Mouse (Mus musculus) urinary bladder, adult 18-20 months (tissue): ENCODE results near the gene Srgap3.
A peak's percentile ranks its signal among the peaks of the same experiment; 100 is the strongest.
"Not testable (repeated sequence)": the region's sequence is repeated elsewhere in the genome, so short reads cannot be mapped to it uniquely, and the experiment has no call there.

ENCODE experiments used
- DNase-seq, 2 experiments: peaks; one replicate each; pipeline ENCODE4 v3.0.0; 2022; ENCODE audit warnings: low spot score in 2 of 2, mixed read lengths in 2 of 2

Srgap3 gene

DNA sequence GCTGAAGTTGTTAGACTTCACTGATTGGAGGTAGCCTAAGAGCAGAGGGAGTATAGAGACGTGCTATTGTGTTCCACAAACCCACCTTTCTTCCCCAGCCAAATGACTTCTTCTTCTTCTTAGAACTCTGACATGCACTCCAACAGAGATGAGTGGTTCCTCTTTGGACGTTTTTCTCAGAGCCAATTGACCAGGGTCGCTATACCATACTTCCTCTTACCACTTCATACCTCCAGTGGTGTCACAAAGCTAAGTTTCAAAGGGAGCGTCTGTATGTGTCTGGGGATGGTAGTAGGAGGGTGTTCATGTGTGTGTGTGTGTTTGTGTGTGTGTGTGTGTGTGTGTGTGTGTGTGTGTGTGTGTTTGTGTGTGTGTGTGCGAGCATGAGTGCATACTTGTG is 195.1 kb downstream of the Srgap3 start:
- no peak for DNase-seq

DNA sequence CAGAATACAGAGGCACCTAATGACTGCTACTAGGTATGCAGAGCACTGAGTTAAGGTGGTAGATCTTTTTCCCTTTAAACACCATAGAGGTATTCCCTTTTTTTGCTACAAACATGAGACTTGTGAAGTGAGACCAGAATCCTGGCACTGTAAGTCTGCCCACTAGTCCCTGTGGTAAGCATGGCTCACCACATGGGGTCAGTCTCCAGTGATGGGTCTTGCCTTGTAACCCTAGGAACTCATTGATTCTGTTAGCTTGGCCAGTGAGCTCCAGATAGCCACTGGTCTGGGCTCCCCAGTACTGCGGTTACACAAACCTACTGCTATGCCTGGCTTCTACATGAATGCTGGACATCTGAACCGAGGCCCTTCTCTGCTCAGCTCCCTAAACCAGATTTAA is 204.8 kb downstream of the Srgap3 start:
- DNase-seq, result no peak

DNA sequence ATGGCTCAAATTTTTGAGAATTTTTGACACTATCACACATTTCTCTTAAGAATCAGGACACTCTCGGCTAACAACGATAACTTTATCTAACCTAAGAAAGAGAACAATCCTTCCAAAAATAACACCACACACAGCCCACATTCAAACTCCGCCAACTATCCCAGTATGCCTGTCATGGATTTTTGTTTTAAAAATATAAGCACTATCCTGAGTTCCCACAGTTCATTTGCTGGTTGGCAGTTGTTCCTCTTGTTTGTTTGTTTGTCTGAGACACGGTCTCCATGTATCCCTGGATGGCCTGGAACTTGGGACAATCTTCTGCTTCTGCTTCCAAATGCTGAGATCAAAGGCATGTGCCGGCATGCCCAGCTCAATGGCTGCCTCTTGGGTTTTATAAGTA is 205.3 kb downstream of the Srgap3 start:
- no peak for DNase-seq

DNA sequence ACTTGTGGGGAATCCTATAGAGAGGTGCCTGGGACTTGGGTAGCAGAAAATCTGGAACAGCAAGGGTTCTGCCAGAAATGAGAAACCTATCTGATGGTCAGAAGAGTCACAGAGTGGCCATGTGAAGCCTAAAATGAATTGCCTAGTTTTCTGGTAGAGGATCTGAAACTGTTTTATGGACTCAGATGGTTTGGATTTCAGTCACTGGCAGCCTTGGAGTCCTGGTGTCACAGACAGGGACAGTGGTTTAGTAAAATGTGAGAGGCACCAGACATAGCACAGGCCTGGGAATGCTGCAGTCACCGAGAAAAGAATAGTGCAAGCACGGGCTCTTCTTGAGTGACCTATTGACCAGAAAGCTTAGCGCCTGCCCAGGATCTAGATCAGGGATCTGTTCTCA is 207.4 kb downstream of the Srgap3 start:
- DNase-seq, result no peak

DNA sequence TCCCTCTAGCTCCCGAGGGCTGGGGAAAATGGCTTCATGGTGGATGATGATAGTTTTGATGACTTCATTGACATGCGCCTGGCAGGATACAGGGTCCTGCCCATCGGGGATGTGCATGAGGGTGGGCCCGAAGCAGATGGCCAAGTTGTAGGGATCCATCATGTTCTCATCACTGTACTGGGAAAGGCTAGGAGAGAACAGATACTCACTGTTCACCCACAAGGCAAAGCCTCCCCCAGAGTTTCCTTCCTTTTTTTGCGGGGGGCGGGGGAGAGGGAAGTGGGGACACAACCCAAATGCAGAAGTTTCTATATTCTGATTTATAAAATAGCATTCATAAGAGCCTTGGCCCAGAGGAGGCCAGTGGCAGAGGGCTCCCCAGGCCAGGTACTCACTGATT is 208.1 kb downstream of the Srgap3 start:
- DNase-seq, result no peak

DNA sequence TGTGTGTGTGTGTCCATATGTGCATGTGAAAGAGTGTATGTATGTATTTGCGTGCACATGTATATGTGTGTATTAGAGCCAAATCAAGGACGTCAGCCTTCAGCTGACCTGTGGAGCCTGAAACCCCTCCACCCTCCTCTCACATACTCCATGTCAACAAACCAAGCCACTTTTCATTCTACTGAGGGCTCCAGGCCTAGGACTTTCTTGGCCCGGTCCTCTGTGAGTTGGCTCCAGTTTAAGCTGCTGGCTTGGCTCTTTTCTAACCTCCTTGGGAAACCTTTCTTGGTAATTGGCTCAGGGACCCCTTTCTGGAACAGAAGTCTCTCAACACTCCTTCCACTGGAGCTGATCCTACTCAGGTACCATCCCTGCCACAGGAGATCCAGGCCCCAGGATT is 210.6 kb downstream of the Srgap3 start:
- DNase-seq, result no peak

DNA sequence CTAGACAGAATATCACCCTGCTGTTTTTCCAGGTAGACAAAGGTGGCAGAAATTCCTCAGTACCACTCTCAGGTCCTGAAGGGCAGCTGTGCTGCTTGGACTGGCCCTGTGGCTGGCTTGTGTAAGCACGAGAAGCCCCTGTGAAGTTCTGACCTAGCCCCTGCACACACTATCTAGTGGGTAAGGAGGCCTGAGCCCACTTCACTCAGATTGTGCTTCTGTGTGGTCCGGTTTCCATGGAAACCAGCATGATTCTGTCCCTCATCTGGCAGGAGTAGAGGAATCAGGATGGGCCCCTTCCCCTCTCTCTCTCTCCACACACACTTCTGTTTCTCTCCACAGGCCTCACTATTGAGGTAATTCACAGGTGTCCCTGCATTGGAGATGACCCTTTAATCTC is 212.0 kb downstream of the Srgap3 start:
- DNase-seq, result no peak

DNA sequence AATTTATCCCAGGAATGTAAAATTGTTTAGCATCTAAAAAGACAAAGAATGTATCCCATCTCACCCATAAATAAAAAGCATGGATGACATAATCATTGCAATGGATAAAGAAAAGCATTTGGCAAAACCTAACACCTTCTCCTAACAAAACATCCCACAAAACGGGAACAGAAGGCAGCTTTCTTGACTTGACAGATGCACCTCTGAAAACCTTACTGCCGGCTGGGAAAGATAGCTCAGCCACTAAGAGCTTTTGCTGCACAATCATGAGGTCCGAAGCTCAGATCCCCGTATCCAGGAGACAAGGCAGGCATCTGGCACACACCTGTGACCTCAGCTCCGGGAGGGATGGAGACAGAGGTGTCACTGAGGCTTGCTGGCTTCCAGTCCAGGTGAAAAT is 213.1 kb downstream of the Srgap3 start:
- DNase-seq, result no peak

DNA sequence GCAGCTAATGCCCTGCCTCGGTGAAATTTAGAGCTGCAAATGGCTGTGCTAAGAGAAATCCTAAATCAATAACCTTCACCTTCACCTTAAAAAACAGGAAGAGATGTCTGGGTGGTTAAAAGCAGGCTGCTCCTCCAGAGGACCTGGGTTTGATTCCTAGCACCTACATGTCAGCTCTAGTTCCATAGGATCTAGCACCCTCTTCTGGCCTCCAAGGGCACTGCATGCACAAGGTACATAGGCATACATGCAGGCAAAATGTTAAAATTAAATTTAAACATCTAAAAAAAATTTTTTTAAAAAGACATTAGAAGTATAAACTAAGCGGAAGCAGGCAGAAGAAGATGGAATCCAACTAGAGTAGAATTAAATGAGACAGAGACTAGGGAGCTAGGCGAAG is 214.6 kb downstream of the Srgap3 start:
- DNase-seq, result no peak

DNA sequence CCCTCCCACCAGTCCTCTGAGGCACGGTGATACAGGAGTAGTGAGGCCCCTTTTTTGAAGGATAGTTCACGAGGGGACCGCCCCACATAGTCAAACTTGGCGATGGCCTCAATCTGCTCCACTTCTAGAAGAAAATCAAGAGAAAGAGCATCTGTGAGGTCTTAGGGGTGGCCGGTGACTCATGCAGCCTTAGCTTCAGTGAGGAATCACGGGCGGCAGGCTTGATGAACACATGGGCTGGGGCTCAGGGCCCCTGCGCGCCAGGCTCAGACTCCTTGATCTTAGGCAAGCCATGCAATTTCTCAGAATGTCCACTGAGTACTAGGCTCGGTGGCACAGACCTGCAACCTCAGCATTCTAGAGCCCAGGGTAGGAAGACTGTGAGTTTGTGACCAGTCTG is 215.7 kb downstream of the Srgap3 start:
- DNase-seq, result no peak

DNA sequence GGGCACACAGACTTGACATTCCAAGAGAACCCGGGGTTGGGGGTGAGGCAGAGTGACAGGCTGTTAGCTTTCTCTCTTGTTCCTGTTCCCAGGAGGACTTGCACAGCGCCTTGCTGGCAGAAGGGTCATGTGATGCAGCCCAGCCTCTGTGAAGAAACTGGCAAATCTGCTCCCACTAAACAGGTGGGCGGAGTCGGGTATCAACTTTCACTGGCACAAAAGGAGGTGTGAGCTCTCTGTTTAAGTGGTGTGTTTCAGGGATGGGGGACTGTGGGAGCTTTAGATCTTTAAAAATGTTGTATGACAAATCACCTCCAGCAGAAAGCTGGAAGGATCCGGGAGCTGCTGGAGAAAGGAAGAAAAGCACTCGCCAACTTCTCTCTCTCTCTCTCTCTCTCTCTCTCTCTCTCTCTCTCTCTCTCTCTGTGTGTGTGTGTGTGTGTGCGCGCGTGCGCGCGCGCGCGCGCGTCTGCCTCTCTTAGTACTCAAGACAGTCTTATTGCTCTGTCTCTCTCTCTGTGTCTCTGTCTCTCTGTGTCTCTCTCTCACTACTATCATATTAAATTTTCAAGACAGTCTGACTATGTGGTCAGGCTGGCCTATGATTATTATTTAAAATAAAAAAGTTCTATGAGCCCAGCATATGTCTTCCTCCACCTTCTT is 218.2 kb downstream of the Srgap3 start:
- peak; percentile 23 to 51 for DNase-seq

DNA sequence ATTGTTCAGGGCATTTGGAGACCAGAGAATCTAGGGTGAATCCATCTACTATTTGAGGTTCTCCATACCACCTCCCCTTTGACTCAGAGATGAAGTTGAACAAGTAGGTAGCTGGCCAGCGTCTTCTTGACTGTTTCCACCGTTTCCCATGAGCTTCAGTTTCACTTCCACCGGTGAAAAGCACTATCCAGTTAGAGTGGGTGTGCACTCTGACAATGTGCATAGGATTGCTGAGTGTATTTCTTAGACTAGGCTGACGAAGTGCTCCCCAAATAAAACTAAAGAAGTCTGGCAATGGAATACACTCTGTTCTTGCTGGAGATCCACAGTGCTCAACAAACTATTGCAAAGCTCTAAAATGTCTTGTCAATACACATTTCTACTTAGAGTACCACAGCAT is 221.6 kb downstream of the Srgap3 start:
- no peak for DNase-seq

DNA sequence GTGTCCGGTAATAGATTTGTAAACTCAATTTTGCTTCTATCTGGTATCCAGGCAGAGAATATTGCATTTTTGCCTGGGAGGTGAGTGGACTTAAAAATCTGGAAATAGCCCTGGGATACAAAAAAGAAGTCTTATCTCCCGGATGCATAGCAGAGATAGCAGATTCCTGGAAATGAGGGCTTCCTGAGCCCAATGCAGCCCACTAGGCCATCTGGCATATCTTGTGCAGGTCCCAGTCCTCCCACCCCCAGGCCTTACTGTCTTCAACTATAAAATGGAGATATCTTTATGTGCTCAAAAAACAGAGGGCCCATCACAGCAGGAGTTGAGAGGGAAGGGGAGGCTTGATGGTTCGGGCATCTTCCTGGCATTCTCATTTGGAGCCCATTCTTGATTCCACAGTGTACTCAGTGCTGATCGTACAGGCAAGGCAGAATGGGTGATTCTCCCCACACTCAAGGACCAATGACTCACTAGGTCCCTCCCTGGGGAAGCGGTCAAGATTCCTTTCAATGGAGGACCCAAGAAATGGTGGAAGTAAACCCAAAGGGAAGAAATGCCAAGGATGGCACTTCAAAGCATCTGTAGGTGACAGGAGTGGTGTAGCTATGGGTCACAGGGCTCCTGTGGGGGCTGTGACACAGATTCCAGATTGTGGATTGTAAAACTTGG is 226.5 kb downstream of the Srgap3 start:
- no peak for DNase-seq

DNA sequence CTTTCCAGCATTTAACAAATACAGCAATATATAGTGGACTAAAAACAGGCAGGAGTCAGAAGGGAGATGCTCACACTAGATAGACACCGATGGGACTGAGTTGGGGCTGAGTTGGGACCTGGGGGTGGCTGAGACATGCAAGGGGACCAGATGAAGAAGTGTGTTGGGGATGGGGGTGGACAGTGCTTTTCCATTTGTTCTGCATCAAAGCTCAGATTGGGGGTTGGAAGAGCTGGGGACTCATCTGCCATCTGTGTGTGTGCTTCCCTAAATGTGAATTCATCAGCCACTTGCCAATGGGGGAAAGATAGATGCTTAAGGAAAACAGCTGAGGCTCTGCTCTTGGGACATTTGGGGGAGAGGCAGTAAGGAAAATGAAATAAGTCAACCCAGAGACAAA is 227.1 kb downstream of the Srgap3 start:
- no peak for DNase-seq

DNA sequence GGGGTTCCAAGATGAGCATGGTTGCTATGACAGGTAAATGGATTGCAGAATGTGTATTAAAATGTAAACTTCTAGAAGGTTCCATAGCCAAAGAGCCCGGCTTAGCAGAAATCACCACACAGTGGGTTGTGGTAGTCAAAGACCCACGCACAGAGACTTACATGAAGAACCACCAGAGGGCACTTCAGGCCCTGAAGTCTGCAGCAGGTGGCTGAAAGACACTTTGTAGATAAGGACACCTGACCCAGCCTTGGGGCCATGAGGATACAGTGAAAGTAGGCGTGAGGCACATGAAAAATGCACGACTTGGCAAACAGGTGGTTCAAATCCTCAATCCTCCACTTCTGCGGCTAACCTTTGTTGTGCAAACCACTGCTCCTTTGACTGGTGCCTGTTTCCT is 229.9 kb downstream of the Srgap3 start:
- no peak for DNase-seq

DNA sequence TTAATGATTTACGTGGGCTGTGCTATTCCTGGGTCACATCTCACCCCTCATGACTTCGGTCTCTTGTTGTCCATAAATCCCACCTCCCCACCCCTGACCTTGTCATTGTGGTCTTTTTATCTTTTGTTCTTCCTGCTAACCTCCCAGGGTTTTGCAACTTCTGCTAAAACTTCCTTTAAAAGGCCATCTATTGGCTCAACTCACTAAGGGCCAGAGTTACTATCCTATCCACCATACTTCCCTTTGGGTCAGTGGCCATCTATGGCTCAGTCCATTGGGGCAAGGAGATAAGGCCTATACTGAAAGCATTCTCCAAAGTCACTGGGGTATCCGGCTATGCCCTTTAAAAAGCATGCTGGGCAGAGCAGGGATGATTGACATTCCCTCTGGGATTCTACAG is 233.1 kb downstream of the Srgap3 start:
- no peak for DNase-seq

DNA sequence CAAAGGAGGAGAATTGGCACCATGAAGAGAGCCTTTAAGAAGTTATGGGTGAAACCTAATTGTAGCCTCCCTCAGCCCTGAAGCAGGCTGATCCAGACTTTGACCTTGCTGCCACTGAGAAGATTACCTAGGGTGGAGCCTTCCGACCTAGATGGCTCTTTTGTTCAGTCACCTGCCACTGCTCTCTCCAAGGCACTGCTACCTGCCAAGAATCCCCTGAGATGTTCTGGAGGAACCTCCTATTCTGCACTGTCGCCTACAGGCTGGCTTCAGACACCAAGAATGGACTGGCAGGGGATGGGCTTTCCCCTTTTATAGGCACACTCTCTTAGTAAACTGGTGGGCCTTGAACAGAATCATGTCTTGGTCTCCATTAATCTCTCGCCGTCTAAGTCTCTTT is 244.8 kb downstream of the Srgap3 start:
- DNase-seq, result not testable (repeated sequence)

DNA sequence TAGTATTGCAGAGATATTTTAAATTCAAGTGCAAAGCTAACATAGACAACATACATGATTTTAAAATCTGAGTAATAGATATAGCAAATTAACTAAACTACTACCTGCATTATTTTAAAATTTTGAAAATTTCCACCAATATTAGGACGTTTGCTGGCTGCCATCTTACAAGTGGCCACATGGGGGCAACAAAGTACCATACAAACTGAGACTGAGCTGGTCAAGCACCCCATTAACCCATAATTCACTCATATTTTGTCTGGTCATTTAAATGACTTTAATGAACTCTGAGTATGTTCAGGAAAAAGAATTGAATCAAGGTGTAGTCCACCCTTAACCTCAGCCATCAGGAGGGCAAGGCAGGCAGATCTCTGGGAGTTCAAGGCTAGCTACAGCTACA is 246.7 kb downstream of the Srgap3 start:
- DNase-seq, result peak in 1 of 2 experiments; percentile 34

DNA sequence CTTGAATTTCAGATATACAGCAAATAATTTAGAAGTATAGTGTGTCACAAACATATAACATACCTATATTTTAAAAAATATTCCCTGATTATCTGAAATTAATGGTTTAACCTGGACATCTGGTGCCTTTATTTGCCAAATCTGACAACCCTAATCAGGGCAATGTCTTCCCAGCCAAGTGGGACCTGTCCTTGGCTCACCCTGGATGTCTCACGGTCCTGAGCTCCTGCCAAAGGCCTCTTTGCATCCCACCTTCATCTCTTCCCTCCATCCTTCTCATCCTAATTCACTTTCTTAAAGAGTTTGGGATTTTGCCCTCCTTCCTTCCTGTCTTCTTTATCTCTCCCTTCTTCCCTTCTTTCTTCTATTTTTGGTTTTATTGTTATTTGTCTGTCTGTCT is 248.0 kb downstream of the Srgap3 start:
- DNase-seq, result no peak

DNA sequence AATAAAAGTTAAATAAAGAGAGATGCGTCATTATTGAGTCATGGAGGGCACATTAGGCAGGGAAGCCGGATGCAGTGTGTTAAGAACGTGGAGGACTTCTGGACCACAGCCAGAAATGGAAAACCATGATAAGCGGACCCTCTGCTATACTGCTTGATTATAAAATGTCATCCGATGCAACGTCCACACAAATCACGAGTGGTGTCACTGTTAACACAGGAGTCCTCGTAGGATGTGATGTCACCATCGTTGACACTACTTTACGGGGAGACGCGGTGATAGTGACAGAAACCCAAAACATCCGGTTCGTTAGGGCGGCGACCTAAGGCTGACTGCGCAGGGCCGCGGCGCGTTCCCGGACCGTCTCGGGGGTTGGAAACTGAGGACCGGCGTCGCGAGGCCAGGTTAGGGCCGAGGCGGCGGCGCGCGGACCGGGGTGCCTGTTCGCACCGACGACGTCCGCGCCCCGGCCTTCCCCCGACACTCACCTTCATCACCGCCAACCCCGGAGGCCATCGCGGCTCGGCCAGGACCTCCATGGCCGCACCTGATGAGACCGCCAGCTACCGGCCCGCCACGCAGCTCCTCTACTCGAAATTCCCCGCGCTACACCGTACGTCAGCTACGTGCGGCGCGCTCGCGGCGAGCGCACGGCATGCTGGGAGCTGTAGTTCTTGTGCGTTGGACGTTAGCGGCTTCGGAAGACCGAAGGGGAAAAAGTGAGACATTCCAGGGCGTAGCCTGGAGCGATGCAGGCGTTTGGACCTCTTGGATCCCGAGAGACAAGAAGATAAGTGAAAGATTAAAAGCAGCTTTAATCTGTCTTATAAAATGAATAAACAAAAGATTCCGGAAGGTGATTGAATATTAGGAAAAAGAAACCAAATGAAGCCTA is 250.8 kb downstream of the Srgap3 start, which contains the start of gene Rad18:
Gene Rad18 (minus strand): TSS at position 631 of the 895 bp plus-strand sequence.
- peak; percentile 70 to 75 for DNase-seq

DNA sequence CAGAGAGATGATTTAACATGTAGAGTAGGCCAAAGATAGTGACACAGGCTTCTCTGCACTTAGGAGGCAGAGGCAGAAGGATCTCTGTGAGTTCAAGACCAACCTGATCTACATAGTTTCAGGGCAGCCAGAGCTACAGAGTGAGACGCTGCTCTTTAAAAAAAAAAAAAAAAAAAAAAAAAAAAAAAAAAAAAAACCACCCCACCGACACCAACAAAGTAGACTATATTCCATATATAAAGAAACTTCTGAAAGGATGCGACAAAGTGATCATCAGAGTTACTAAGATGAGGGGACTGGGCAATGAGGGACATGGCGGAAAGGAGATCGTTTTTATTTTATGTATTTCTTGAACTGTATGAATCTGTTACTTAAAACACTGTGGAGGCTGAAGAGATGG is 252.6 kb downstream of the Srgap3 start:
- DNase-seq, result no peak

DNA sequence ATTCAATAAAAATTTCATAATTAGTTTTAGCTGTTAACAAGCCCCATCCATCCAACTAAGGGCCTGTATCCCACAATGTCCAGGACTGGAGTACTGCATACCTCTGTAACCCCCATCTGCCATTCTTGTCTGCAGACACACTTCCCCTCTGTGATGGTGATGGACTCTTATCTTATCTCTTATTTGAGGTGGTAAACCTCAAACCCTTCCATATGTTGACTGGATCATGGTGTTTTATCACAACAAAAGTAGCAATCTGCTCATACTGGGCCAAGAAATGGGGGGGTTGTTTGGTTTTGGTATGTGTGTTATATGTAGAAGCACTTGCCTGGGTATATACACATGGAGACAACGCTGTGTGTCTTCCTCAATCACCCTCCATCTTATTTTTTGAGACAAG is 255.5 kb downstream of the Srgap3 start:
- DNase-seq, result no peak

DNA sequence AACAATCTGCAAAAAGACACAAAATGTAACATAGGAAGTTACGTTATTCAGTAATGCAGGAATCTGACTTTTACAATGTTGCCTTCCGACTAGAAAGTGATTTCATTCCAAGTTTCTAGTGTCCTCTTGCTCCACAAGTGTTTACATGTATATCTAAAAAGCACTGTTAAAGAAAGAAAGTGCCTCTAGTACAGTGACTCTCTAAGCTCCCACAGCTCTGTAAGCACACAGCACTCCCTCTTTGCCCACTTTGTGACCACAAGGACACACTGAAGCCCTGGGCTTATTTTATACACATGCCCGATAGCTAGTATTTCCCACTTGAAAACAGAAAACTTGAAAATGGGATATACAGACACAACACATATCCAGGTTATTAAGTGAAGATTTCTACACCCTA is 259.0 kb downstream of the Srgap3 start:
- no peak for DNase-seq
